Comparison of ENCODE assay signal across 8 mouse cellular contexts in genomic region chr3:83110163-83110562, GRCm38 (mm10). TPM values are rescaled to one million over a fixed set of nuclear protein-coding genes. Genes with fewer than 3 reads are reported as not detected.
DNase-seq lines count a peak whose midpoint lies in the region; ATAC-seq and TF ChIP-seq lines count a peak whose summit lies in the region.
"Had no signal": no experiment of that assay in that cellular context is flagged by ENCODE, and none has a peak within 500 bp of the region (broad histone marks: within the 10 kb centered on the region; RNA-seq: fewer than 3 reads in every experiment).

No protein-coding gene starts in this region.

- ATAC-seq in common myeloid progenitor, adult 5-6 weeks (replicated peaks; ENCODE audit: low read depth, poor library complexity, severe bottlenecking): peak; percentile 81
- ATAC-seq in hindbrain, embryonic 16.5 days: peak; percentile 76
- ATAC-seq in neural tube, embryonic 11.5 days (ENCODE audit: insufficient read depth, low FRiP score, low TSS enrichment): no peak

- no peak overlapping the region for H3K27ac ChIP-seq in left cerebral cortex, adult 2 months
- H3K27ac ChIP-seq in hindbrain, embryonic 16.5 days (ENCODE audit: low read depth, low read length): no peak overlapping the region
- H3K27ac ChIP-seq in neural tube, embryonic 11.5 days (ENCODE audit: low read depth, low read length): no peak overlapping the region

- H3K4me3 ChIP-seq in left cerebral cortex, adult 2 months: no peak overlapping the region
- no peak overlapping the region for H3K4me3 ChIP-seq in hindbrain, embryonic 16.5 days (ENCODE audit: low read length)
- H3K4me3 ChIP-seq in neural tube, embryonic 11.5 days (ENCODE audit: low read depth, low read length): no peak overlapping the region
- H3K4me3 ChIP-seq: erythroblast, embryonic 14.5 days had no signal

- H3K36me3 ChIP-seq in hindbrain, embryonic 16.5 days (ENCODE audit: control insufficient read depth, insufficient read depth, low read length): no peaks in the 10 kb centered on the region
- no peaks in the 10 kb centered on the region for H3K36me3 ChIP-seq in neural tube, embryonic 11.5 days (ENCODE audit: control insufficient read depth, insufficient read depth, low read length)

- 27% methylated on average over 4 of the region's 4 CpGs for WGBS in hindbrain, embryonic 16.5 days
- 41% methylated on average over 4 of the region's 4 CpGs for WGBS in neural tube, embryonic 11.5 days

- intact Hi-C loops in left cerebral cortex, adult 2 months (cut with DNase I): loop anchor here (1.0 to 2.0 kb wide), 2 partner anchors 113 to 163 kb away; no protein-coding TSS in a partner anchor
- intact Hi-C loops in left cerebral cortex, postnatal 36 days (cut with DNase I): loop anchor here (2.0 kb wide), 2 partner anchors 113 to 163 kb away; no protein-coding TSS in a partner anchor
- intact Hi-C loops in left cerebral cortex, postnatal 4 days (cut with DNase I): loop anchor here (5.0 to 10.0 kb wide), 2 partner anchors 115 to 162 kb away; no protein-coding TSS in a partner anchor

- H3K4me2 ChIP-seq in hindbrain, embryonic 16.5 days (ENCODE audit: low read length): no peak overlapping the region
- H3K4me2 ChIP-seq in neural tube, embryonic 11.5 days (ENCODE audit: low read depth): no peak overlapping the region

- H3K9ac ChIP-seq in hindbrain, embryonic 16.5 days (ENCODE audit: low read depth, low read length): no peak overlapping the region
- H3K9ac ChIP-seq in neural tube, embryonic 11.5 days (ENCODE audit: low read length): no peak overlapping the region

- peak; percentile 86 for TF ChIP-seq CTCF in left cerebral cortex, adult 2 months (IDR thresholded peaks at IDR 0.05)

- H3K9me3 ChIP-seq in hindbrain, embryonic 16.5 days (ENCODE audit: control insufficient read depth, low read length): no peaks in the 10 kb centered on the region
- no peaks in the 10 kb centered on the region for H3K9me3 ChIP-seq in neural tube, embryonic 11.5 days (ENCODE audit: control insufficient read depth, low read length)

- no peaks in the 10 kb centered on the region for H3K27me3 ChIP-seq in hindbrain, embryonic 16.5 days (replicated peaks; ENCODE audit: control insufficient read depth, insufficient read depth, low read length)
- no peaks in the 10 kb centered on the region for H3K27me3 ChIP-seq in neural tube, embryonic 11.5 days (ENCODE audit: control insufficient read depth, insufficient read depth, low read length)

- H3K4me1 ChIP-seq in hindbrain, embryonic 16.5 days (ENCODE audit: control insufficient read depth, insufficient read depth, low read depth, low read length): peaks cover 13% of the 10 kb centered on the region
- peaks cover 18% of the 10 kb centered on the region for H3K4me1 ChIP-seq in neural tube, embryonic 11.5 days (ENCODE audit: control insufficient read depth, insufficient read depth, low read length)

- no peak for DNase-seq in left cerebral cortex, adult 2 months (ENCODE audit: extremely low spot score in 1 of 2, low spot score in 2 of 2)
- DNase-seq in left cerebral cortex, postnatal 36 days (ENCODE audit: low spot score in 2 of 2): no peak
- peak; percentile 34 for DNase-seq in neural tube, embryonic 11.5 days (ENCODE audit: low spot score)
- no peak for DNase-seq in urinary bladder, postnatal 4 days (ENCODE audit: low spot score in 2 of 2)
- DNase-seq in left cerebral cortex, postnatal 4 days: no peak

RNA-seq across cellular contexts. Expression of gene Dchs2, which starts 17.6 kb away (rescaled TPM):
- 1 to 10 TPM; 2.6 to 4.2 TPM for total RNA-seq in left cerebral cortex, adult 2 months (2021)
- total RNA-seq in left cerebral cortex, postnatal 36 days (2021): 1 to 10 TPM; 2.0 to 4.5 TPM
- total RNA-seq in common myeloid progenitor, adult 5-6 weeks (2017): not detected in 2 replicates
- polyA plus RNA-seq in hindbrain, embryonic 16.5 days (2015; fragmentation: Nextera tagmentation; extraction: Ambion mirVana): 0.89 and 0.92 TPM in 2 replicates
- polyA plus RNA-seq in neural tube, embryonic 11.5 days (2014; fragmentation: Nextera tagmentation; extraction: Ambion mirVana): 1.1 and 1.2 TPM in 2 replicates
- 1 to 10 TPM; 5.3 to 7.7 TPM for total RNA-seq in left cerebral cortex, postnatal 4 days (2021)

RNA-seq across cellular contexts. Expression of gene Plrg1, which starts 54.8 kb away (rescaled TPM):
- 10 to 100 TPM; 39.4 to 42.4 TPM for total RNA-seq in left cerebral cortex, adult 2 months (2021)
- 10 to 100 TPM; 39.4 to 39.7 TPM for total RNA-seq in left cerebral cortex, postnatal 36 days (2021)
- total RNA-seq in common myeloid progenitor, adult 5-6 weeks (2017): 60.1 and 79.2 TPM in 2 replicates
- polyA plus RNA-seq in hindbrain, embryonic 16.5 days (2015; fragmentation: Nextera tagmentation; extraction: Ambion mirVana): 95.2 and 95.7 TPM in 2 replicates
- polyA plus RNA-seq in neural tube, embryonic 11.5 days (2014; fragmentation: Nextera tagmentation; extraction: Ambion mirVana): 141 and 149 TPM in 2 replicates
- 10 to 100 TPM; 58.6 to 60.0 TPM for total RNA-seq in left cerebral cortex, postnatal 4 days (2021)
